Mouse (Mus musculus): ENCODE data around the gene Gm10570. TPM values are rescaled to one million over a fixed set of nuclear protein-coding genes. Genes with fewer than 3 reads are reported as not detected.

The Gm10570 gene
- polyA plus RNA-seq (2017; shearing (Covaris generic)), result not detected

DNA sequence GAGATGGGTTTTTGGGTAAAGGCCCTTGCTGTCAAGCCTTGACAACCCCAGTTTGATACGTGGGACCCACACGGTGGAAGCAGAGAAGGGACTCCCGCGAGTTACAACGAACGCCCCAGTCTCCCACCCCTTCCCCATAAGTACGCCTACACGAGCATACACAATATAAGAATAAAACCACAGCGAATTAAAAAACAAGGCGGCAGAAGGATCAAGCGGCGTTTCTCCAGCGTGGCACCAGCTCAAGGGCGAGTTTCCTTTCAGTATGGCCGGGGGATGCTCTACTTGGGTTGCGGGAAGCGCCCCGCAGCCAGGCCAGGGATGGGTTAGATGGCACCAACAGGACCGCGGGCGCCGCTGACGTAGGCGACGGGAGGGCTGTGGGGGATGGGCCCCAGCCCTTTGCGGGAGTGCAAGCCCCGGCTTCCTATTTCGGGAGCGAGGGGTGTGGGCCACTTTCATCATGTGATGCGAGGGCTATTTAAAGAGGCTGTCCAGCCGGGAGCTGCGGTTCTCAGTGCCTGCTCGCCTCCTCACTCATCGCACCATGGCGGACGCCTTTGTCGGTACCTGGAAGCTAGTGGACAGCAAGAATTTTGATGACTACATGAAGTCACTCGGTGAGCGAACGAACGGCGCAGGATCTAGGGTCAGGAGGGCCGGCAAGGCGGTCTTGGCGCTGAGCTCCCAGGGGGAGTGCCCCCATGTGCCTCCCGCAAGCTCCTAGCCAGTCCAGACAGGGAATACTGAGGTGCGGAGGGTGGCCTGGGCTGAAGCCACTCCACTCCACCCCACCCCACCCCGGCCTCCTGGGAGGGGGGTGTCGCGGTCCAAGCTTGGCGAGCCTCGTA, at the start of gene Gm10570, which contains the start of gene Fabp3:
Gene Gm10570 (minus strand): TSS at position 444 of the 851 bp plus-strand sequence.
Gene Fabp3 (plus strand): TSS at position 365 of the 851 bp plus-strand sequence.

DNA sequence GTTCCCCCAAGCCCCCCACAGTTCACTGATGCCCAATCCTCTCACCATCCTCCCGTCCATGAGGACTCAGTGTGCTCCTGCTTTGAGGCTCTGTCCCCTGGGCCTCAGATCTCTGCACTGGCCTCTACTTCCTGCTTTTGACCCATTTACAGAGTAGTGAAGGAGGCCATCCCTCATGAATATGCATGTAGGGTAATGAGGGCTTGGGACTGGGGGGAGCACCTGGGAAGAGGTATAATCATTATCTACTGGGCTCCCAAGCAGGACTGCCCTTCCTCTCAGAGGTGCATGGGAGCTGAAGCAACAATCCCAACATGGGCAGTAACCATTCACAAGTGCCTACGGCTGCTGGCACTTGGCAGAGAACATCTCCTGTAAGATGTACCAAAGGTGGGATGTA, 29.4 kb downstream of the Gm10570 start, which contains the start of gene Serinc2:
Gene Serinc2 (minus strand): TSS at position 101 of the 400 bp plus-strand sequence.

Other genes starting within 250 kb of the Gm10570 start
- 43.4 TPM for gene Pef1, start 206.1 kb downstream of the Gm10570 start, polyA plus RNA-seq (2017; shearing (Covaris generic))
- gene Hcrtr1, start 169.3 kb downstream of the Gm10570 start, polyA plus RNA-seq (2017; shearing (Covaris generic)), result not detected
- not detected for gene Tinagl1, start 133.6 kb downstream of the Gm10570 start, polyA plus RNA-seq (2017; shearing (Covaris generic))
- not detected for gene Gm853, start 86.3 kb downstream of the Gm10570 start, polyA plus RNA-seq (2017; shearing (Covaris generic))
- gene Serinc2, start 29.5 kb downstream of the Gm10570 start, polyA plus RNA-seq (2017; shearing (Covaris generic)), result not detected
- gene Fabp3, start 79 bp downstream of the Gm10570 start, polyA plus RNA-seq (2017; shearing (Covaris generic)), result 0.90 TPM
- 45.4 TPM for gene Zcchc17, start 51.3 kb upstream of the Gm10570 start, polyA plus RNA-seq (2017; shearing (Covaris generic))
- 81.0 TPM for gene Snrnp40, start 51.5 kb upstream of the Gm10570 start, polyA plus RNA-seq (2017; shearing (Covaris generic))